Mouse (Mus musculus): Measurements from ENCODE around the gene Hist1h1d.

GRCm38 (mm10) chr13:23524654-23525053, 28.4 kb upstream of the Hist1h1d start:
- TF ChIP-seq ZC3H11A (IDR thresholded peaks at IDR 0.05; ENCODE audit: low read depth, low read length) (no peak), CTCF (IDR thresholded peaks at IDR 0.05 in 2 of 3, conservative IDR thresholded peaks at IDR 0.05 in 1 of 3; ENCODE audit: control insufficient read depth in 1 of 3, insufficient read depth in 1 of 3, low read depth in 2 of 3, low read length in 3 of 3, poor library complexity in 1 of 3, severe bottlenecking in 1 of 3) (peak in 2 of 3 experiments; percentile 88 to 93; a peak in 4 of 6 replicates), GATA1 (IDR thresholded peaks at IDR 0.05; ENCODE audit: low read depth, low read length) (peak; percentile 66), POLR2A (IDR thresholded peaks at IDR 0.05; ENCODE audit: control insufficient read depth in 1 of 2, insufficient read depth in 1 of 2, low read depth in 1 of 2, low read length in 2 of 2, poor library complexity in 1 of 2) (no peak), EP300 (IDR thresholded peaks at IDR 0.05; ENCODE audit: low read depth in 1 of 2, low read length in 2 of 2) (no peak), TAL1 (IDR thresholded peaks at IDR 0.05; ENCODE audit: low read length) (no peak)
